Mouse (Mus musculus) liver, adult 2 months (tissue): ENCODE results near the gene Nfix. TPM values are rescaled to one million over a fixed set of nuclear protein-coding genes. Genes with fewer than 3 reads are reported as not detected.
A peak's percentile ranks its signal among the peaks of the same experiment; 100 is the strongest.

ENCODE experiments used
- DNase-seq: peaks from one replicate; pipeline ENCODE4 v3.0.0-alpha.2; 2011; ENCODE audit warnings: low read depth, low spot score; ENCODE audit errors: extremely low read depth
- H3K27ac ChIP-seq: fragments of 200-500 bp; replicated peaks from 2 replicates; pipeline ENCODE4 v1.5.1; 2012; ENCODE audit warnings: low read depth, mild to moderate bottlenecking, control low read depth, inconsistent platforms, low read length; ENCODE audit not compliant: insufficient read depth
- H3K27me3 ChIP-seq: fragments of 200-500 bp; 2 replicates; pipeline ENCODE4 v1.6.1; 2012; ENCODE audit warnings: mild to moderate bottlenecking, moderate library complexity, low read length, inconsistent platforms; ENCODE audit not compliant: control insufficient read depth, insufficient read depth
- H3K36me3 ChIP-seq: fragments of 200-500 bp; 2 replicates; pipeline ENCODE4 v1.6.1; 2012; ENCODE audit warnings: low read length, inconsistent platforms; ENCODE audit not compliant: control insufficient read depth, insufficient read depth
- H3K4me1 ChIP-seq: fragments of 200-500 bp; 2 replicates; pipeline ENCODE4 v1.6.1; 2011; ENCODE audit warnings: low read length; ENCODE audit not compliant: control insufficient read depth, insufficient read depth
- H3K4me3 ChIP-seq: fragments of 200-500 bp; 2 replicates; pipeline ENCODE4 v1.5.1; 2011; ENCODE audit warnings: low read depth, mild to moderate bottlenecking, control low read depth, low read length, moderate library complexity; ENCODE audit not compliant: insufficient read depth
- H3K79me2 ChIP-seq: fragments of 200-500 bp; 2 replicates; pipeline ENCODE4 v1.6.1; 2012; ENCODE audit warnings: inconsistent platforms, mild to moderate bottlenecking, low read length, moderate library complexity; ENCODE audit not compliant: control insufficient read depth, insufficient read depth
- H3K9ac ChIP-seq: fragments of 200-500 bp; 2 replicates; pipeline ENCODE4 v1.6.1; 2012; ENCODE audit warnings: low read depth, mild to moderate bottlenecking, control low read depth, inconsistent platforms, low read length
- CTCF ChIP-seq: fragments of 200-500 bp; IDR thresholded peaks from 2 replicates; pipeline ENCODE4 v1.5.1; 2011; ENCODE audit warnings: low read depth, low read length, control low read depth
- POLR2A ChIP-seq: fragments of 200-500 bp; IDR thresholded peaks from 2 replicates; pipeline ENCODE4 v1.6.1; 2011; ENCODE audit warnings: low read length, control low read depth; ENCODE audit not compliant: insufficient read depth; ENCODE audit errors: extremely low read depth
- WGBS: fragments of 180-500 bp; shearing (Covaris S2); methylation state at CpG from one replicate; pipeline ENCODE4 v1.1.7; 2018; 5-methylcytosine and 5-hydroxymethylcytosine counted together
- polyA plus RNA-seq: library from polyadenylated mRNA; depleted of rRNA; stranded (reverse); fragments of >200 nt; gene quantifications from 2 replicates; pipeline ENCODE4 v1.2.3, GENCODE M21; 2012
- total RNA-seq: library from RNA; depleted of rRNA; stranded (reverse); fragments of >200 nt; gene quantifications from 2 replicates; pipeline ENCODE4 v1.2.3, GENCODE M21; 2014

The Nfix gene
- total and polyA plus RNA-seq, 2 experiments: 20.7 to 32.9 TPM

DNA sequence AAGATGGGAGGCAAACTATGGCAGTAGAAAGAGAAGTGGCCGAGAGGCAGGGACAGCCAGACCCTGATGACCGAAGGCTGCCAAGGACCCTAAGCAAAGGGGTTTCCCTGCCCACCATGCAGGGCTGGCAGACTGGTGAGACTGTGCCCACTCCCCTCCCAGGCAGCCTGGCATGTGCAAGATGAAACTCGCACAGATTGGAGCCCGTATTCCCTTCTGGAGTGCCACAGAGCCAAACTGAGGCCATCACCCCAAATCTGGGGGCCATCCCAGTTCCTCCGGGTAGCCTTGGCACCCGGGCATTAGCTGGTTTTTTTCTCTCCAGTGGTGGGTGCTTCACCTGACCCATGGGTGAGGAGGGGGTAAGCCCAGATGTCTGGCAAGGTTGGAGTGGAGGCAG lies 2.2 kb downstream of the Nfix start:
- 83% methylated on average over 6 of the region's 6 CpGs for WGBS
- peaks cover 58% of the 10 kb centered on the region for H3K79me2 ChIP-seq
- no peak overlapping the region for H3K27ac ChIP-seq
- H3K9ac ChIP-seq: 0 out of 2 replicates have a peak overlapping the region, but pooled peaks have one; percentile 6
- peaks cover 2% of the 10 kb centered on the region; the same call in 1 of the 2 replicates for H3K36me3 ChIP-seq
- no peak for TF ChIP-seq POLR2A
- no peak for DNase-seq
- H3K27me3 ChIP-seq: no peaks in the 10 kb centered on the region
- H3K4me3 ChIP-seq: no peak overlapping the region
- H3K4me1 ChIP-seq: peaks cover 44% of the 10 kb centered on the region

DNA sequence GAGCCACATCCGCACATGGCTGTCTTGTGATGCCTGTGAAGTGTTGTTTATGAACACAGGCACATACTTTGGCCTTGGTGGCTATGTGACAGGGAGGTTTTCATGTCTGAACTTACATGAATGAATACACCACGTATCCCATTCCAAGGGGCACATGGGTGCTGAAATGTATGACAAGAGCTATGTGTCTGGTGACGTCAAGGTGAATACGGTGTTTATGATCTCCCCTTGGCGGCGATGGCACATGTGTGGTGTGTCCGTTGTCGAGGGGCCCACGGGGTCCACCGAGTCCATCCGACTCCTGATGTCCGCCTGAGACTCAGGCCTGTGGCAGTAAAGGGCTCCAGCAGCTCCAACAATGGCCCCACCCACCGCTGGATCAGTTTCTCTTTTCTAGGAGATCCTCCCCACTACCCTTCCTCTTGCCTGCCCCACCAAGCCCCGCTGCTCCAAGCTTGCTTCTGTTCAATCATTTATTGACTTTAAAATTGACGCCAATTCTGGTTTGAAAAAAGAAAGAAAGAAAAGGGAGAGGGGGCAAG lies 2.8 kb downstream of the Nfix start:
- Histone ChIP-seq H3K4me3 (no peak overlapping the region), H3K9ac (no peak overlapping the region), H3K36me3 (peaks cover 2% of the 10 kb centered on the region; the same call in 1 of the 2 replicates), H3K27me3 (no peaks in the 10 kb centered on the region), H3K79me2 (peaks cover 64% of the 10 kb centered on the region), H3K4me1 (peaks cover 50% of the 10 kb centered on the region), H3K27ac (no peak overlapping the region)
- no peak for TF ChIP-seq CTCF
- TF ChIP-seq POLR2A: no peak
- WGBS: 85% methylated on average over 15 of the region's 15 CpGs
- no peak for DNase-seq

DNA sequence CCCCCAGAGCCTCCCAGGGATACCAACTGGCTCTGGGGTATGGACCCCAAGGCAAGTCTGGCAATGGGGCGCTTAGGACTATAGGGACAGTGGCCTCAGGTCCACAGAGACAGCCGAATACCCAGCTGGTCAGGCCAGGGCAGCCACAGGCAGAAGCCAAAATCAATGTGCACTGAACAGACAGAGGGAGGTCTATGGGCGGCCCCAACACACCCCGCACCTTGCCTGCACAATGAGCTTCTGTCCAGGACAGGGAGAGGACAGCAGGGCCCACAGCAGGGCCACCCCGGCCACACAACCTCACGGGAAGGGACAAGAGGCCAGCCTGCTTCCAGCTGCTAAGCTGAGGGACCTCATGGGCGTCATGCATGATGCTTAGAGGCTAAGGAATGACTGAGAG lies 5.7 kb downstream of the Nfix start:
- peak overlapping the region; percentile 82 for H3K27ac ChIP-seq
- H3K36me3 ChIP-seq: peaks cover 2% of the 10 kb centered on the region; the same call in 1 of the 2 replicates
- H3K9ac ChIP-seq: peak overlapping the region; percentile 20; the same call in 1 of the 2 replicates
- 19% methylated on average over 7 of the region's 7 CpGs for WGBS
- H3K79me2 ChIP-seq: peaks cover 81% of the 10 kb centered on the region
- no peak for TF ChIP-seq POLR2A
- TF ChIP-seq CTCF: no peak
- no peak overlapping the region for H3K4me3 ChIP-seq
- DNase-seq: peak; percentile 89
- no peaks in the 10 kb centered on the region for H3K27me3 ChIP-seq
- peaks cover 71% of the 10 kb centered on the region for H3K4me1 ChIP-seq

DNA sequence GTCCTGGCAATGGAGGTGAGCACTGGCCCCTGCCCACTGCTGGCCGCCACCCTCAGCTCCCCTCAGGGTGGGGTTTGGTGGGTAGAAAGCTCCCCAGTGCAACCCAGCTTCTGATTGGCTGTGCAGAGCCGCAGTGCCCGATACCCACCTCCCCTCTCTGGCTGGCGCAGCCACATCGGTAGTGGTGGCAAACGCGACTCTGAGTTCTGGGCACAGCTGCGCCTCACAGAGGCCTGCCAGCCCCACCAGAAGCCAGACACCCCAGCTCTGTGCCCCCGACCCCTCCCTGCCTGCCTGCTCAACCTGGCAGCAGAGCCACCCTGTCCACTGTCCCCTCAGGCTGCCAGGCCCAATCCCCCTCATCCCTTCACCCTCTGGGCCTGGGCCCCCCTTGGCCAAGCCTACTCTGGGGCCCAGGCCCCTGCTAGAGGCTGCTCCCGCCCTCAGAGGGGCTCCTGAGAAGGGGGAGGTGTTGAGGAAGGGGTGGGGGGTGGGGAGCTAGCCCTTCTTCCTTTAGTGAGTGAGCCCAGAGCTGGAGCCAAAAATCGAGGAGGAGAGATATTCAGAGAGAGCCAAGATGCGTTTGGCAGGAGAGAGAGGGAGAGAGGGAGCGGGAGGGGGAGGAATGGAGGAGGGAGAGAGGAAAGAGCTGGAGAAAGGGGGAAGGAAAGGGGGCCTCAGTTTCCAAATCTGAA lies 6.2 kb downstream of the Nfix start:
- Histone ChIP-seq H3K9ac (peak overlapping the region; percentile 63), H3K36me3 (peaks cover 2% of the 10 kb centered on the region; the same call in 1 of the 2 replicates), H3K79me2 (peaks cover 81% of the 10 kb centered on the region), H3K4me1 (peaks cover 76% of the 10 kb centered on the region), H3K27ac (peak overlapping the region; percentile 82), H3K4me3 (peak overlapping the region; percentile 23; the same call in 1 of the 2 replicates), H3K27me3 (no peaks in the 10 kb centered on the region)
- DNase-seq: peak; percentile 79
- 40% methylated on average over 13 of the region's 13 CpGs for WGBS
- no peak for TF ChIP-seq POLR2A
- TF ChIP-seq CTCF: no peak

DNA sequence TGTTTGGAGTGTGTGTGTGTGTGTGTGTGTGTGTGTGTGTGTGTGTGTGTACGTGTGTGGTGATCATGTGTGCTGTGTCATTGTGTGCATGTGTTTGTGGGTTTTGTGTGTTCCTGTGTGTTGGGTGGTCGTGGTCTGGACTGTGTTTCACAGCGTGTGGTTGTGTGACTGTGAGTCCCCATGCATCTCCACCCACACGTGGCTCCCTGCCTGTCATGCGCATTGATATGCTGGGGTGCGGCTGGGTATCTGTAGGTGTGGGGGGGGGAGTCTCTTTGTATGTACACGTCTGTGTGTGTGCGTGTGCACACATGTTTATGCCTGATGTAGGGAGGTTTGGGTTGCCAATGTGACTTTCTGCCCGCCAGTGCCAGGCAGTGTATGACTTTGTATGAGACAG lies 7.0 kb downstream of the Nfix start:
- Histone ChIP-seq H3K27me3 (no peaks in the 10 kb centered on the region), H3K4me3 (no peak overlapping the region), H3K36me3 (peaks cover 2% of the 10 kb centered on the region; the same call in 1 of the 2 replicates), H3K79me2 (peaks cover 79% of the 10 kb centered on the region), H3K4me1 (peaks cover 75% of the 10 kb centered on the region), H3K27ac (peak overlapping the region; percentile 82), H3K9ac (peak overlapping the region; percentile 63)
- WGBS: 62% methylated on average over 9 of the region's 9 CpGs
- no peak for TF ChIP-seq CTCF
- TF ChIP-seq POLR2A: no peak
- no peak for DNase-seq

DNA sequence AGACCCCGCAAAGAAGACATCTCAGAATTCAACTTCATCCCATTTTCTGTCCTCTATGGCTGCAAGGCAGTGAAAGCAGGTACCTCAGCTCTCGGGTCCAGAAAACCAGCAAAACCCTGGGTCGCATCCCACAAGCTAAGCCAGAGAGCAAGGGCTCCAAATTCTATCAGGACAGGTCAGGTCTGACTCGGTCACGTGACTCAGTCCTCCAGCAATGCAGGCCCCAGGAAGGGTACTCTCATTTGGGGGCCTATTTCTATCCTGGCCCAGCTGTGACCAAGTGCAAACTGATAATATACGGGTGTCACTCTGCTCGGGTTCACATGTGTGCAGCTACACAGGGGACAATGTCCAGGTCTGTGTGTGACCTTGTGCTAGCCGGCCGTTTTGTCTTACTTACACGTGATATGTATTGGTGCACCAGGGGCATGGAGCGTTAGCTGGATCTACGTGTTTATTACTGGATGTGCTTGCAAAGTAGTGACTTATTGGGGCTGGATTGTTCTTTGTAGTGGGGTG lies 7.7 kb downstream of the Nfix start:
- H3K9ac ChIP-seq: peak overlapping the region; percentile 29
- peak overlapping the region; percentile 82 for H3K27ac ChIP-seq
- no peak overlapping the region for H3K4me3 ChIP-seq
- WGBS: 27% methylated on average over 12 of the region's 12 CpGs
- TF ChIP-seq POLR2A: no peak
- TF ChIP-seq CTCF: no peak
- peaks cover 78% of the 10 kb centered on the region for H3K4me1 ChIP-seq
- H3K79me2 ChIP-seq: peaks cover 79% of the 10 kb centered on the region
- no peaks in the 10 kb centered on the region for H3K27me3 ChIP-seq
- peaks cover 2% of the 10 kb centered on the region; the same call in 1 of the 2 replicates for H3K36me3 ChIP-seq
- DNase-seq: peak; percentile 88
